Mouse (Mus musculus): ENCODE data around the gene Lsm12.

DNA sequence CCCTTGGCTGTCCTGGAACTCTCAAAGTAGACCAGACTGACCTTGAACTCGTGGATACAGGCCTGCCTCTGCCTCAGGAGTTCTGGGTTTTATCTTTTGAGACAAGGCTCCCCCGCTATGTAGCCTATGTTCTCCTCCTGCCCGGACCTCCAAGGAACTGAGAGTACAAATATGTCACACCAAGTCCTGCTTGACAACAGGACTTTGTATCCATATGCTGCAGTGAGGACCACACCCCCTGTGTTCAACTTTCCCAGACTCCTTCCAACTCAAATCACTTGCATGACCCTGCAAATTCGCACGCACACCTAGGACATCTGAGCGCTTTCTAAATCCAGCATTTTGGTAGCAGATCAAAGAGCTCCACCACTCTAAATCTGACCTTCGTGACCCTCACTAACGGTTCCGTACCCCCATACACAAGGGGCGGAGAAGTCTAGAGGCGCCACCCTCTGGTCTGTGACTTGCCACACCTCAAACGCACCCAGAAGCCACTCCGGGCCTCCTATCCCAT lies 40.1 kb downstream of the Lsm12 start:
- TF ChIP-seq CTCF (IDR thresholded peaks at IDR 0.05; ENCODE audit: low read depth) (peak; percentile 37), EP300 (IDR thresholded peaks at IDR 0.05; ENCODE audit: low read depth) (no peak)

Measured in liver, embryonic 14.5 days (tissue).